Mouse (Mus musculus): ENCODE measurements at regions not wholly inside any gene's neighbourhood (a gene's known extent, or its start where the extent isn't known, plus 50 kb on each side); places are given as distances from the start of the nearest gene placed in this dataset.
"Not testable (repeated sequence)": the region's sequence is repeated elsewhere in the genome, so short reads cannot be mapped to it uniquely, and the experiment has no call there.

- DNase-seq (ENCODE audit: low spot score) = no peak
Observed at GRCm38 (mm10) chr8:116030966-116031365, 323.4 kb upstream of the Maf start.

- DNase-seq (ENCODE audit: low spot score) = no peak
Observed at GRCm38 (mm10) chr8:116025321-116025720, 317.7 kb upstream of the Maf start.

DNA sequence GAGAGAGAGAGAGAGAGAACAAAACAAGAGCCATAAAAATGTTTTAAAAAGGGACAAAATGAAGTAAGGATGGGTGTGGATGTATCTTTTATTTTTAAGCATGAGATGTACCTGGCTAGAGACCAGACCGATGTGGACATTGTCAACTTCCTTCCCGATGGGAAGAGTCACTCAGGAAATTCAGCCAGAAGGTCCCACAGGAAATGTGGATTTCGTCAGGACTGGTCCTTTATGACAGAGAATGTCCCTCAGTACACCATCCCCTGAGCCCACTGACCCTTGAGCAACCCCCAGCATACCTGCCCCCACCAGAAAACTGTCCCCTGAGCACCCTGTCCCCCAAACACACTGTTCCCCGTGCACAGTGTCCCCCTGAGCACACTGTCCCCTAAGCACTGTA lies 317.2 kb upstream of the Maf start:
- no peak for DNase-seq (ENCODE audit: low spot score)

- no peak for DNase-seq (ENCODE audit: low spot score)
Observed at GRCm38 (mm10) chr8:116021691-116022090, 314.1 kb upstream of the Maf start.

DNA sequence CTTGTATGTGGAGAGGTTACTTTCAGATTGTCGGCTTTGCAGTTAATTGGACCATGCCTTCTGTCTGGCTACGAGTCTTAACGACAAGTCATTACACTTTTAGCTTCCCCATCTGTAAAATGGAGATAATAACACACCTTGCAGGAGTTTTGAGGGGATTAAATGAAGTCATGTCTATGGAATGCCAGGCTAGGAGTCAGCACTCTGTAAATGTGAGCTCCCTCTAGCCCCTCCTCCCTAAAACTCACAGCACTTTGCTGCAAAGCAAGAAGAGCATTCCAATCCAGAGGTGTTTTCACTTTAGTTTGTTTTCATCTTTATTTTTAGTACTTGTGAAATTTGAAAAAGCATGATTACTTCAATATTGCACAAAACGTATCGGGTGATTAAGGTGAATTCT lies 287.7 kb upstream of the Maf start:
- no peak for DNase-seq (ENCODE audit: low spot score)

GRCm38 (mm10) chr8:115991989-115992388 lies 284.4 kb upstream of the Maf start:
- no peak for DNase-seq (ENCODE audit: low spot score)

- no peak for DNase-seq (ENCODE audit: low spot score)
Observed at GRCm38 (mm10) chr8:115983397-115983796, 275.8 kb upstream of the Maf start.

DNA sequence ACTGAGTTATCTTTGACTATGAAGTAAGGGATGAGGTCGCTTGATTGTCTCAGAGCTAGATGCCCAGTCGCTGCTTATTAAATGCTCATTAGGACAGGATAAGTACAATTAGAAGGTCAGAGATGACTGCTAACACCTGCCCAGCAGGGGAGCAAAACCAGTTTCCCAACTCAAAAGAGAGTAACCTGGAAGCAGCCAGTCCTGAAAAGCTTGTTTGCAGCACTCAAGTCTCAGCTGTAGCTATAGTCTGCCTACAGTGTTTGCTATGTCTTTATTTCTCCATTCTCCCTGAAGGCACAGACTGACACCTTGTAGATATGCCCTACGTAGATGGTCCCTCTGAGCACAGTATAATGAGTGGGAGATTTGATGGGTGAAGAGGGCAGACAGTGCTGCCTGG lies 274.7 kb upstream of the Maf start:
- DNase-seq (ENCODE audit: low spot score) = no peak

GRCm38 (mm10) chr8:115981426-115981825 lies 273.8 kb upstream of the Maf start:
- no peak for DNase-seq (ENCODE audit: low spot score)

DNA sequence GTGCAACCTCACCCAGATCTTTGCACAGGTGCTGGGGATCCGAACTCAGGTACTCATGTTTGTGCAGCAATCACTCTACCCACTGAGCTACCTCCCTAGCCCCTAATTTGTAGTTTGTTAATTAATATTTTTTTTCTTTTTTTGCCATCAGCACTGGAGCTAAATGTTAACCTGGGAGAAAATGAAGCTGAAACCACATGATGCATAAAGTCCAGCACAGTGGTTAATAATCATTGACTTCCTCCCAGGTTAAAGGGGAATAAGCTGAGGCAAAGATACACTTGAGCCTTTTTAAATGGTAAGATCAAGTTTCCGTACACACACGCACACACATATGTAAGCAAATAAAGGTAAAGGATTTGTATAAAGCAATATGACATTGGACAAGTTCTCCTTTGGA lies 273.0 kb upstream of the Maf start:
- no peak for DNase-seq (ENCODE audit: low spot score)

DNA sequence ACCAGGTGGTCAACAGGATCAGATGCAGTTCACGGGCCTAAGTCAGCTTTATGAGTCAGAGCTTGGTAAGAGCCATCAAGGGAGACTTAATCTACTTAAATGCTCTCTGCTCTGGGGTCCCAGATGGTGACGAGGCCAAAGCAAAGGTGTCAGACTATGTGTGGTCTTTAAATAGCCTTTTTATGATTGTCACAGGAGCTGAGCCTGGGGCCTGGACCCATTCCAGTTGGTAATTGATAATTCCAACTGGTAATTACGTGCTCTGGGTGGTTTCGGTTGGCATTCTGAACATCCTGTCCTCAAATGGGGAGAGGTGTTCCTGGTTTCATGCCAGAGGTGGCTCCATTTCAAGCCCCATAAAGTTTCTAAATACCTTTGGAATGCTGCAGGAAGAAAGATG lies 269.6 kb upstream of the Maf start:
- DNase-seq (ENCODE audit: low spot score) = no peak

DNA sequence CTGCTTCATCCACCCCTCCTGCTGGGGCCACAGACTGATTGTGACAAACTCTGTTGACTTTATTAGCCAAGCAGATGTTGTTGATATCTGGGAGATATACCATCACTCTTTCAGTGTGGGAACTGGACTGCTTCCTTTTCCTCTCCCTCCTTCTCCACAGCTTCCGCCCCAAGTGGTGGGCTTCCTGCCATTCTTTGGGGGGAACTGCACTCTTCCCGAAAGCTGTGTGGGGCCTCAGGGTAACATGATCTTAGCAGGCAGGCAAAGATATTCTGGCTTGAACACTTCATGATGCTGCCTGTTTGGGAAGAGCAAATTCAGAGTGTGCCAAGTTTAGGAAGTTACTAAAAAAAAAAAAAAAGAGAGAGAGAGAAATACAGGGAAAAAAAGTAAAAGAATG lies 267.1 kb upstream of the Maf start:
- no peak for DNase-seq (ENCODE audit: low spot score)

DNA sequence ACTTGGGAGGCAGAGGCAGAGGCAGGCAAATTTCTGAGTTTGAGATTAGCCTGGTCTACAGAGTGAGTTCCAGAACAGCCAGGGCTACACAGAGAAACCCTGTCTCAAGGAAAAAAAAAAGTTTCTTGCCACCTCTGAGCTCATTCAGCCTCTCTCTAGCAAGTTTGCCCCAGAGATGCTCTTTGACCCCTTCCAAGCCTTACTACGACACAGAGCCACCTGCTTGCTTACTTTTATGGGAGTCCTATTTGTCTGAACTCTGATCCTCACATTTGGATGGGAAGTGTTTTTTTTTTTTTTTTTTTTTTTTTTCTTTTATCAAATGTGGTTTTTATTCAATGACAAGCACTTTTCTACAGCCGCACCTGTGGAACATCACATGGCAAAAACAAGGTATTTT lies 263.8 kb upstream of the Maf start:
- DNase-seq (ENCODE audit: low spot score) = not testable (repeated sequence)

DNA sequence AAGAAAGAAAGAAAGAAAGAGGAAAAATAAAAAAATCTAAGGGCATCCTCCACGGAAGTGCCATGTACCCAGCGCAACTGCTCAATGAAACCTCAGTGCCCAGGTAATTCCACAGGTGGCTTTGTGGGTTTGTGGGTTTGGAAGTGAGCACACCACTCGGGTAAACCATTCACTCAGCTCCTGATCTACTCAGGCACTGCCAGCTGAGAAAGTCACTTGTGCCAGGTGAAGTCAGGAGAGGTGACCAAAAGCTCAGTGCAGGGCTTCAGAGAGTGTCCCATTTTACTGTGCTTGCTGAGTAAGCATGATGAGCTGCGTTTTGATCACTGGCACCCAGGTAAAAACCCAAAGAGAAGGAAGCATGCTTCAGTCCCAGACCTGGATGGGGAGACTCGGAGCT lies 260.5 kb upstream of the Maf start:
- DNase-seq (ENCODE audit: low spot score) = no peak

DNA sequence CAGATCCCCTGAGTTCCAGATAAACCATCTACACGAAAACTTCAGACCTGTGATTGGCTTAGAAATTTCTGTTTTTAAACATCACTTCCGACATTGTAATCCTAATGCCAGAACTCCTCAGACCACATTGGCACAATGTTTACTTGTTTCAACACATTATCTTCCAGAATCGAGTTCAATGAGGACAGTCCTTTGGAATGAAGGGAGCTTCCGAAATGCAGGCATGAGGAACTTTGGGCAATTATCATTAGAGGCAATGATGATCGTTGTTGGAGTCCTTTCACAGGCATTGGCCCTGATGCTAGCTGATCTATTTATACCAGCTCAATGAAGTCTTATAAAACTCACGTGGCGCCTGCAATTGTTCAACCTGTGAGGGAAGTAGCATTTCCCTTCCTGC lies 258.4 kb upstream of the Maf start:
- no peak for DNase-seq (ENCODE audit: low spot score)

DNA sequence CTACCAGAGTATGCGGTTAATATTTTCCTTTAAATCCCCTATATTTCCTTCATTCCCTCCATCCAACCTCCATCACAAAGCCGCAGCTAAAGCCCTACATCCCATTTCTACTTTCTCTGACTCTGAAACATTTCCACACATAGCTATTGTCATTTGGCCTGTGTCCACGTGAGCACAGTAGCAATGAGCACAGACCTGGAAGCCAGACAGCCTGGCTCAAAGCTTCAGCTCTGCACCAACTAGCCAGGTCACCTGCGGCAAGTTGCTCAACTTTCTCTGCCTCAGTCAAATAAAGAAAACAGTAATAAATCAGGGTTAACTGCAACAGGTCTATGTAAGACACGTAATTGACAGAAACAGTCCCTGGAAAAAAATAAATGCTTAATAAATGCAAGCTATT lies 247.8 kb upstream of the Maf start:
- DNase-seq (ENCODE audit: low spot score) = no peak

DNA sequence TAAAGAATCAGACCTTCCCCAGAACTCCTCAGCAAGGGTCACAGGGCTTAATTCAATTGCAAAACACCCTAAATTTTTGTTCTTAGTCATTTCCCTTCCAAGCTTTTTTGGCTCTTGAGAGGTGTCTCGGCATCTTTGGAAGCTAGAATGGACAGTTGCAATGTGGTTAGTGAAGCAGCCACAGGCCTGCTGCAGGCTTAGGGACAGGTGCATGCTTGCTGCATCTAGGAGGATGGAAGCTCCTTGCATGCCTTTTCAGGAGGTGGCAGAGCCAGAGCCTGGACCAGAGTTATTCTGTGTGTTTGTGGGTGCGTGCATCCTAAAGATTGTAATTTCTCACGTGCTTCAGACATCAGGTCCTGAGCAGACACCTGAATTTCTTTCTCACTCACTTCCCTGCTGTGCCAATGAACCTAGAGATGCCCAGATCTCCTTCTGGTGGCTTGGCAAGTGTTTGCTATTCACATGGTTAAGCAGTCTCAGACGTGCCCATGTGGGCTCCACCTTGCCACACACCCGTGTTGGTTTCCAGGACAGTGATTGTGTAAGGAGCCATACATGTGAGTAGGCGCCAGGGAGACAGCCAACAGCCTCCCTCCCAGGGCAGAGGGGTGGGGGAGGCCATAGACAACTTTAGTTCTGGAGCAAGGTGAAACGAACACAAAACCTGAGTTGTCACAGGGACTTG lies 246.3 kb upstream of the Maf start:
- no peak for DNase-seq (ENCODE audit: low spot score)

- no peak for DNase-seq (ENCODE audit: low spot score)
Observed at GRCm38 (mm10) chr8:115952496-115952895, 244.9 kb upstream of the Maf start.

- DNase-seq (ENCODE audit: low spot score) = no peak
Observed at GRCm38 (mm10) chr8:115948916-115949315, 241.3 kb upstream of the Maf start.

DNA sequence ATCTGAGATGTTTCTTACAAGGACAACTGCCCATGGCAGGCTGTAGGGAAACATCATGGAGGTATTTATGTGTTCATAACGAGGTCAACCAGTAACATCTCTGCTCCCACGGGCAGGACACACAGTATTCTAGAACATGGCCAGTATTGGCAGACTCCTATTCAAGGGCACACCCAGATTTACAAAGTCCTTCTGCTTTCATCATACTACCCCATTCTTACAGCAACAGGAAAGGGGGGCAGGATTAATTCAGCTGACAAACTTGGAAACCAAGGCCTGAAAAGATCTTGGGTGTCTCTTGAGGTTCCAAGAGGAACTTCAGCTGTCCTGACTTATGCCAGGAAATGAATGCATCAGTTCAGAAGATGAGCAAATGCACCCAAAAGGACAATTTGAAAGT lies 240.4 kb upstream of the Maf start:
- no peak for DNase-seq (ENCODE audit: low spot score)

GRCm38 (mm10) chr8:115942731-115943509 lies 235.3 kb upstream of the Maf start:
- DNase-seq (ENCODE audit: low spot score) = no peak

DNA sequence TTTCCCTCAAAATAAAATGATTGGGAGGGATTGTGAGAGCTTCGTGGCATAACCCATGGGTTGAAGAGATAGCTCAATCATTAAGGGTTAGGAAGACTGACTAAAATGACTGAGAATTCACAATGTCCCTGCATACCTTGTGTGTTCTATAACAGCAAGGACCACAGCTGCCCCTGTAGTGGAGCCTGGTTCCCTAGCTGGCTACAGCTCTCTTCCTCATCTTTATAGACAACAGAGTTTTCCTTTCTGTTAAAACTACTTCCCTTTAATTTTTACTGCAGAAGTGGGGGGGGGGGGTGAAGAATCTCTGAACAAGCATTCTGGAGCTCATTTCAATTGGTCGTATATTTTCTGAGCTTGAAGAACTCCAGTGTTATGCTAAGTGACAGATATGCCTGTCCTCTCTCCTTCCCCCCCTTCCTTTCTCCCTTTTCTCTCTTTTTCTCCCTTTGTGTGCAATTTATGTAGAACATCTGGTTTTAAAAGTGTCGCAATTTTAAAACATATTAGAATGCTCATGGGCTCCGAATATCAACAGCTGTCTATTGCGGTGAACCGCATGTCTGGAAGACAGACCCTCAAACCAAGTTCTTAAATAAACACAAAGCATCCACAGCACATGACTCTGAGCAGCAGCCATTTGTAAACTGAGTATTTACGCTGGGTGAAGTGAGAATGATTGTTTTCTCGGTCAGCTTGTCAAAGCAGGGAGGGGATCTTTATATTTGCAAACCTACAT lies 222.0 kb upstream of the Maf start:
- DNase-seq (ENCODE audit: low spot score) = no peak

DNA sequence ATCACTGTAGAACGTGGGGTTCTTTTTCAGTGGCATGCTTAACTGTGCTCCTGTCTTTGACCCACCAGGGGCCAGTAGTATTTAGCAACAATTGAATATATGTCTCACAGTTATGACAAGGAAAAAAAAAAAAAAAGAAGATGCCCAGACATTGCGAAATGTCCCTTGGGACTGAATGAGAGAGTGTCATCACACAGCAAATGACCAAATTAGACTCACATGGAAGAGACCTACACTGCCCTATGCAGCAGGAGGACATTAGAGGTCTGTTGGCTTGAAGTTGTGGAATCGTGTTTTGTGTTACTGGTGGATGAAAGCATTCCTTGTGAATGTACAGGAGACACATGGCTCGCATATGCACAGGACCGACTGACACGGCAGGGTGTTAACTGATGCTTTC lies 214.3 kb upstream of the Maf start:
- no peak for DNase-seq (ENCODE audit: low spot score)

Data from MN1 (cell line).